Mouse (Mus musculus) skeletal muscle tissue, postnatal 0 days (tissue): ENCODE results near the gene Olfr460. TPM values are rescaled to one million over a fixed set of nuclear protein-coding genes. Genes with fewer than 3 reads are reported as not detected.

Source experiments
- polyA plus RNA-seq: library from polyadenylated mRNA; unstranded; fragments of >200 nt; fragmentation: Nextera tagmentation; extraction: Ambion mirVana; gene quantifications from 2 replicates; pipeline ENCODE4 v1.2.1, GENCODE M21; 2015

Olfr460 gene
- polyA plus RNA-seq, result not detected in 2 replicates

DNA sequence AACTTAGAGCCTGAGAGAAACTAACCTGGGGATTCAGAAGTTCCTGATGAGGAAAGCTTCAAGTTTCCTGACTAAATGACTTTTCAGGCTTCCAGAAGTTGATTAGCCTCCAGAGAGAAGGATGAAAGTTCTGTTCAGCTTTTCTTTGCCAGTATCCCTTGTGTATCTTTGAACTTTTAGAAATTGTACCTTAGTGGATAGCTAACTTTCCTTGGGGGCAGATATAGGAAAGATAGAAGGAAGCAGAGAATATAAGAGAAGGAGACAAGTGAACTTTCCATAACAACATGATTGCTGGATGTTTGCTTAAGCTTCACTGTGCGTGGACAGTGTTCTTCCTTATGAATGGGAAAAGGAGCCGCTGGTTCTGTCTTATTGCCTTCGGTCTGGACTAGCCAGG is at the start of gene Olfr460:
Olfr460 (plus strand) TSS at position 301 of the 400 bp plus-strand sequence.

DNA sequence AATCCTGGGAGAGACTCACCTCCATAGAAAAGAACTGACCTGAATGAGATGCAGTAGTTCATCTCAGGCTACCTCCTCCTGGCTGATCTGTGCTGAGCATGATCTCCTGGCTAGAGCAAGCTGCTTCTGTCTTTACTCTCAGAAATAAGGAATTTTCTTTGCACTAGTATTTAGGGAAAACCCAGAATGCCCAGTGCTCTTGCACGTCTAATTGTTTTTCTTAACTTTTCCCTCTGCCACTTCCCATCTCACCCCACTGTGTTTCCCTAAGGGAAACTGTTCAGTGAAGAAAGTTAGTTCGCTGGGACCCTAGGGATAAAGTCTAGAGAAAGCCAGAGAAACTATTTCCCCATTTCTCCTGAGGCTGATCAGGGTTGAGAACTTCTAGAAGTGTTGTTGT is 14.3 kb upstream of the Olfr460 start, which contains the start of gene Olfr461:
Olfr461 (minus strand) TSS at position 101 of the 400 bp plus-strand sequence.

DNA sequence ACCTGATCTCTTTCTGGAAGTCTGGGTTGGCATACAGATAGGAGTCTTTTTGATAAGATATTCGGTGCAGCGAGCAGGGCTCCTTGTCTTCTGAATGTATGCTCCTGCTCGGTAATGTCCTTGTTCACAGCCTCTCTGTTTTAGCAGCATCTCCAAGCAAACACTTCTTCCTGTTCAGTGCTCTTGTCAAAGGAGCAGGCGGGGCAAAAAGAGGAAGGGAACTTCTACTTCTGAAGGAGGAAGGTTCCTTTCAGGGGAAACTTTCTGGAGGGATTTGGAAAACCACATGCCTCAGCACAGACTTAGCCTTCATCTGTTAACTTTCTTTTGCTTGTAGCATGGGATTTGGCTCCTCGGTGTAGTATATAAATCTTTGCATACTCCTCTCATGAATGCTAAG is 16.4 kb downstream of the Olfr460 start, which contains the start of gene Clec5a:
Clec5a (minus strand) TSS at position 177 of the 400 bp plus-strand sequence.

DNA sequence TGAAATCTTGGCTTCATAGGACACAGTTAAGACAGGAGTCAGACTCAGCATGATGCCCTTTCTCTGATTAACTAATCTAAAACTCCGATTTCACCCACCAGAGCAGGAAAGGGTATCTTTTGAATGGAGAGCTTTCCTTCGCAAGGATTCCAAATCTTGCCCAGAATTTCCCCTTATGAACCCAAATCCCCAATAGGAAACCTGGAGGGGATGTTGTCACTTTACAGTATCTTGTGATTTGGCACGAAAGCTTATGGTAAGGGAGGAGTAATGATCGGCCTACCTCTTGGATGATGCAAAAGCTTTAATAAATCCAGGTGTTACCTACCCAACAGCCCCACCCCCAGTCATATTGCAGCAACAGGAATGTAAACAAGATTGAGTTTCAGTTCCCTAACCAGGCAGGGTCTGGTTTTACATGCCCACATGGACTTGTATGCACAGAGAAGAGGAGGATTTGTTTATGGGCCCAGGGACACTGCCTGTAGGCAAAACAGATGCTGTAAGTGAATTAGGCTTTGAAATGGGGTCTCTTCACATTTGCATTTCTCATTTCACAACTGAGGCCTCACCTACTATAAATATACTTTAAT is 44.1 kb downstream of the Olfr460 start, which contains the start of gene Tas2r138:
Tas2r138 (minus strand) TSS at position 51 of the 593 bp plus-strand sequence.

Other genes starting within 250 kb of the Olfr460 start
- 16.7 and 18.8 TPM in 2 replicates for gene Agk, start 244.3 kb upstream of the Olfr460 start, polyA plus RNA-seq
- gene E330009J07Rik, start 133.4 kb upstream of the Olfr460 start, polyA plus RNA-seq, result 1.4 and 1.6 TPM in 2 replicates
- gene Wee2, start 130.4 kb upstream of the Olfr460 start, polyA plus RNA-seq, result not detected in 2 replicates
- gene Ssbp1, start 98.1 kb upstream of the Olfr460 start, polyA plus RNA-seq, result 97.5 TPM in 2 replicates
- gene Tas2r137, start 78.3 kb upstream of the Olfr460 start, polyA plus RNA-seq, result not detected in 2 replicates
- gene Tas2r108, start 76.0 kb upstream of the Olfr460 start, polyA plus RNA-seq, result not detected in 2 replicates
- gene Prss37, start 50.0 kb upstream of the Olfr460 start, polyA plus RNA-seq, result not detected in 2 replicates
- not detected in 2 replicates for gene Olfr461, start 14.4 kb upstream of the Olfr460 start, polyA plus RNA-seq
- gene Clec5a, start 16.3 kb downstream of the Olfr460 start, polyA plus RNA-seq, result 0.64 and 1.7 TPM in 2 replicates
- gene Tas2r138, start 43.8 kb downstream of the Olfr460 start, polyA plus RNA-seq, result not detected in 2 replicates
- 0.19 and 0.21 TPM in 2 replicates for gene Mgam, start 59.3 kb downstream of the Olfr460 start, polyA plus RNA-seq